Mouse (Mus musculus): ENCODE results near the gene Tubal3. TPM values are rescaled to one million over a fixed set of nuclear protein-coding genes. Genes with fewer than 3 reads are reported as not detected.

Gene Tubal3
- polyA plus RNA-seq, 1 experiment = not detected

DNA sequence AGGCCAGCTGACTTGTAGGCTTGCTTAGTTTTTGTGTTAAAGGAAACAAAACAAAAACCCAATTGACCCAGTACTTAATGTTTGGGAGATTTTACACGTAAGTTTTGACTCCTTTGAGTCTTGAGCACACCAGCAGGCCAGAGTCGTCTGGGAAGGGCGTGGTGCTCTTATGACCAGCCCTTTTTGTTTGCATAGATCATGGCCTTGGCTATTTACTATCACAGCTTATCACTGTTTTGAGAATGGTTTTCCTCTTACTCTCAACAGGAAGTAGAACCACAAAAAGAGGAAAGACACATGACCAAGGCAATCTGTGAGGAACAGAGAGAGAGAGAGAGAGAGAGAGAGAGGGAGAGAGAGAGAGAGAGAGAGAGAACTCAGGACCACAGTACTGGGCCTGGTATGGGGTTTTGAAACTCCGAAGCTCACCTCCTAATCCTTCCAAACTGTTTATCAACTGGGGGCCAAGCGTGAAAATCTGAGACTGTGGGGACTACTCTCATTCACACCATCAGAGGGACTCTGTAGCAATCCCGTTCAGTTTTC, 10.8 kb upstream of the Tubal3 start:
- no peaks in the 10 kb centered on the region for H3K4me1 ChIP-seq (ENCODE audit: control insufficient read depth, insufficient read depth, low read length)
- TF ChIP-seq CTCF (IDR thresholded peaks at IDR 0.05; ENCODE audit: insufficient read depth, low read depth, low read length) (no peak), POLR2A (IDR thresholded peaks at IDR 0.05; ENCODE audit: insufficient read depth, low read depth, low read length) (no peak)
- no peak overlapping the region for H3K27ac ChIP-seq (ENCODE audit: insufficient read depth, low read depth, low read length)
- 80% methylated on average over 6 of the region's 6 CpGs for WGBS
- H3K4me3 ChIP-seq (ENCODE audit: insufficient read depth, low read depth, low read length) = no peak overlapping the region

GRCm38 (mm10) chr13:3908262-3908661, 9.8 kb upstream of the Tubal3 start:
- Histone ChIP-seq H3K4me1 (ENCODE audit: control insufficient read depth, insufficient read depth, low read length) (no peaks in the 10 kb centered on the region), H3K4me3 (ENCODE audit: insufficient read depth, low read depth, low read length) (no peak overlapping the region), H3K27ac (ENCODE audit: insufficient read depth, low read depth, low read length) (no peak overlapping the region)
- TF ChIP-seq POLR2A (IDR thresholded peaks at IDR 0.05; ENCODE audit: insufficient read depth, low read depth, low read length) (no peak), CTCF (IDR thresholded peaks at IDR 0.05; ENCODE audit: insufficient read depth, low read depth, low read length) (no peak)
- 91% methylated on average over 4 of the region's 4 CpGs for WGBS

GRCm38 (mm10) chr13:3910356-3910755, 7.7 kb upstream of the Tubal3 start:
- 88% methylated on average over 5 of the region's 5 CpGs for WGBS
- H3K4me3 ChIP-seq (ENCODE audit: insufficient read depth, low read depth, low read length) = no peak overlapping the region
- TF ChIP-seq POLR2A (IDR thresholded peaks at IDR 0.05; ENCODE audit: insufficient read depth, low read depth, low read length) (no peak), CTCF (IDR thresholded peaks at IDR 0.05; ENCODE audit: insufficient read depth, low read depth, low read length) (no peak)
- H3K27ac ChIP-seq (ENCODE audit: insufficient read depth, low read depth, low read length) = no peak overlapping the region
- no peaks in the 10 kb centered on the region for H3K4me1 ChIP-seq (ENCODE audit: control insufficient read depth, insufficient read depth, low read length)

- TF ChIP-seq CTCF (IDR thresholded peaks at IDR 0.05; ENCODE audit: insufficient read depth, low read depth, low read length) (no peak), POLR2A (IDR thresholded peaks at IDR 0.05; ENCODE audit: insufficient read depth, low read depth, low read length) (no peak)
- no peak overlapping the region for H3K27ac ChIP-seq (ENCODE audit: insufficient read depth, low read depth, low read length)
- no peaks in the 10 kb centered on the region for H3K4me1 ChIP-seq (ENCODE audit: control insufficient read depth, insufficient read depth, low read length)
- 86% methylated on average over 4 of the region's 4 CpGs for WGBS
- H3K4me3 ChIP-seq (ENCODE audit: insufficient read depth, low read depth, low read length) = no peak overlapping the region
These were observed 4.6 kb upstream of the Tubal3 start for GRCm38 (mm10) chr13:3913504-3913903.

- 90% methylated on average over 5 of the region's 5 CpGs for WGBS
- TF ChIP-seq POLR2A (IDR thresholded peaks at IDR 0.05; ENCODE audit: insufficient read depth, low read depth, low read length) = no peak
- TF ChIP-seq CTCF (IDR thresholded peaks at IDR 0.05; ENCODE audit: insufficient read depth, low read depth, low read length) = no peak
- Histone ChIP-seq H3K4me1 (ENCODE audit: control insufficient read depth, insufficient read depth, low read length) (no peaks in the 10 kb centered on the region), H3K27ac (ENCODE audit: insufficient read depth, low read depth, low read length) (no peak overlapping the region), H3K4me3 (ENCODE audit: insufficient read depth, low read depth, low read length) (no peak overlapping the region)
These were observed 6.4 kb downstream of the Tubal3 start for GRCm38 (mm10) chr13:3924483-3924882.

GRCm38 (mm10) chr13:3925632-3926031, 7.6 kb downstream of the Tubal3 start:
- no peak for TF ChIP-seq CTCF (IDR thresholded peaks at IDR 0.05; ENCODE audit: insufficient read depth, low read depth, low read length)
- no peak for TF ChIP-seq POLR2A (IDR thresholded peaks at IDR 0.05; ENCODE audit: insufficient read depth, low read depth, low read length)
- Histone ChIP-seq H3K4me1 (ENCODE audit: control insufficient read depth, insufficient read depth, low read length) (no peaks in the 10 kb centered on the region), H3K4me3 (ENCODE audit: insufficient read depth, low read depth, low read length) (no peak overlapping the region), H3K27ac (ENCODE audit: insufficient read depth, low read depth, low read length) (no peak overlapping the region)
- 88% methylated on average over 6 of the region's 6 CpGs for WGBS

GRCm38 (mm10) chr13:3926046-3926445, 8.0 kb downstream of the Tubal3 start:
- Histone ChIP-seq H3K27ac (ENCODE audit: insufficient read depth, low read depth, low read length) (no peak overlapping the region), H3K4me3 (ENCODE audit: insufficient read depth, low read depth, low read length) (no peak overlapping the region), H3K4me1 (ENCODE audit: control insufficient read depth, insufficient read depth, low read length) (no peaks in the 10 kb centered on the region)
- TF ChIP-seq CTCF (IDR thresholded peaks at IDR 0.05; ENCODE audit: insufficient read depth, low read depth, low read length) (no peak), POLR2A (IDR thresholded peaks at IDR 0.05; ENCODE audit: insufficient read depth, low read depth, low read length) (no peak)
- WGBS = 93% methylated on average over 6 of the region's 6 CpGs

GRCm38 (mm10) chr13:3944699-3945098, 26.6 kb downstream of the Tubal3 start:
- 86% methylated on average over 7 of the region's 7 CpGs for WGBS
- H3K4me3 ChIP-seq (ENCODE audit: insufficient read depth, low read depth, low read length) = no peak overlapping the region
- TF ChIP-seq CTCF (IDR thresholded peaks at IDR 0.05; ENCODE audit: insufficient read depth, low read depth, low read length) (no peak), POLR2A (IDR thresholded peaks at IDR 0.05; ENCODE audit: insufficient read depth, low read depth, low read length) (no peak)
- no peak overlapping the region for H3K27ac ChIP-seq (ENCODE audit: insufficient read depth, low read depth, low read length)
- H3K4me1 ChIP-seq (ENCODE audit: control insufficient read depth, insufficient read depth, low read length) = no peaks in the 10 kb centered on the region

- WGBS = 58% methylated on average over 2 of the region's 2 CpGs
- no peak within 1 kb of the TSS for H3K4me3 ChIP-seq (ENCODE audit: insufficient read depth, low read depth, low read length)
- TF ChIP-seq POLR2A (IDR thresholded peaks at IDR 0.05; ENCODE audit: insufficient read depth, low read depth, low read length) = no peak
- no peak for TF ChIP-seq CTCF (IDR thresholded peaks at IDR 0.05; ENCODE audit: insufficient read depth, low read depth, low read length)
- H3K27ac ChIP-seq (ENCODE audit: insufficient read depth, low read depth, low read length) = no peak within 1 kb of the TSS
- H3K4me1 ChIP-seq (ENCODE audit: control insufficient read depth, insufficient read depth, low read length) = no peaks in the 10 kb centered on the region
These were observed 27.2 kb downstream of the Tubal3 start, which contains the start of gene Ucn3 for GRCm38 (mm10) chr13:3945249-3945648. Gene Ucn3 (minus strand): TSS chr13:3945349.

- WGBS = 85% methylated on average over 4 of the region's 4 CpGs
- no peak for TF ChIP-seq POLR2A (IDR thresholded peaks at IDR 0.05; ENCODE audit: insufficient read depth, low read depth, low read length)
- no peak for TF ChIP-seq CTCF (IDR thresholded peaks at IDR 0.05; ENCODE audit: insufficient read depth, low read depth, low read length)
- Histone ChIP-seq H3K27ac (ENCODE audit: insufficient read depth, low read depth, low read length) (no peak overlapping the region), H3K4me3 (ENCODE audit: insufficient read depth, low read depth, low read length) (no peak overlapping the region), H3K4me1 (ENCODE audit: control insufficient read depth, insufficient read depth, low read length) (no peaks in the 10 kb centered on the region)
These were observed 29.2 kb downstream of the Tubal3 start for GRCm38 (mm10) chr13:3947267-3947666.
